Mouse (Mus musculus): ENCODE measurements around the gene Dbnl.
"Not testable (repeated sequence)": the region's sequence is repeated elsewhere in the genome, so short reads cannot be mapped to it uniquely, and the experiment has no call there.

The Dbnl gene

GRCm38 (mm10) chr11:5795290-5795689 is 7.0 kb downstream of the Dbnl start:
- no peak for DNase-seq (ENCODE audit: low spot score in 2 of 2)

- no peak for DNase-seq (ENCODE audit: low spot score in 2 of 2)
Observed at GRCm38 (mm10) chr11:5795706-5796105, 7.4 kb downstream of the Dbnl start.

GRCm38 (mm10) chr11:5796939-5797338 is 8.7 kb downstream of the Dbnl start:
- no peak for DNase-seq (ENCODE audit: low spot score in 2 of 2)

GRCm38 (mm10) chr11:5797371-5797770 is 9.1 kb downstream of the Dbnl start:
- no peak for DNase-seq (ENCODE audit: low spot score in 2 of 2)

- no peak for DNase-seq (ENCODE audit: low spot score in 2 of 2)
Observed at GRCm38 (mm10) chr11:5797928-5798327, 9.6 kb downstream of the Dbnl start.

- no peak for DNase-seq (ENCODE audit: low spot score in 2 of 2)
Observed at GRCm38 (mm10) chr11:5799621-5800490, 11.6 kb downstream of the Dbnl start.

- no peak for DNase-seq (ENCODE audit: low spot score in 2 of 2)
Observed at GRCm38 (mm10) chr11:5801511-5801910, 13.2 kb downstream of the Dbnl start.

- DNase-seq (ENCODE audit: low spot score in 2 of 2), result no peak
Observed at GRCm38 (mm10) chr11:5802005-5802404, 13.7 kb downstream of the Dbnl start.

GRCm38 (mm10) chr11:5802457-5803217 is 14.3 kb downstream of the Dbnl start:
- no peak for DNase-seq (ENCODE audit: low spot score in 2 of 2)

GRCm38 (mm10) chr11:5803551-5803981 is 15.3 kb downstream of the Dbnl start, which contains the start of gene Pgam2:
Gene Pgam2 (minus strand): TSS chr11:5803733.
- no peak for DNase-seq (ENCODE audit: low spot score in 2 of 2)

- DNase-seq (ENCODE audit: low spot score in 2 of 2), result no peak
Observed at GRCm38 (mm10) chr11:5804174-5804573, 15.9 kb downstream of the Dbnl start.

- no peak for DNase-seq (ENCODE audit: low spot score in 2 of 2)
Observed at GRCm38 (mm10) chr11:5805711-5806110, 17.4 kb downstream of the Dbnl start.

GRCm38 (mm10) chr11:5807956-5808355 is 19.7 kb downstream of the Dbnl start:
- no peak for DNase-seq (ENCODE audit: low spot score in 2 of 2)

GRCm38 (mm10) chr11:5809487-5809886 is 21.2 kb downstream of the Dbnl start:
- DNase-seq (ENCODE audit: low spot score in 2 of 2), result not testable (repeated sequence)

- DNase-seq (ENCODE audit: low spot score in 2 of 2), result no peak
Observed at GRCm38 (mm10) chr11:5813381-5813780, 25.1 kb downstream of the Dbnl start.

- no peak for DNase-seq (ENCODE audit: low spot score in 2 of 2)
Observed at GRCm38 (mm10) chr11:5819223-5819622, 30.9 kb downstream of the Dbnl start.

- DNase-seq (ENCODE audit: low spot score in 2 of 2), result no peak
Observed at GRCm38 (mm10) chr11:5825432-5825831, 37.1 kb downstream of the Dbnl start.

GRCm38 (mm10) chr11:5827931-5828330 is 39.6 kb downstream of the Dbnl start:
- no peak for DNase-seq (ENCODE audit: low spot score in 2 of 2)

GRCm38 (mm10) chr11:5828509-5829191 is 40.4 kb downstream of the Dbnl start:
- DNase-seq (ENCODE audit: low spot score in 2 of 2), result no peak

GRCm38 (mm10) chr11:5829327-5829726 is 41.0 kb downstream of the Dbnl start:
- no peak for DNase-seq (ENCODE audit: low spot score in 2 of 2)

- no peak for DNase-seq (ENCODE audit: low spot score in 2 of 2)
Observed at GRCm38 (mm10) chr11:5834506-5834905, 46.2 kb downstream of the Dbnl start.

GRCm38 (mm10) chr11:5835057-5835456 is 46.8 kb downstream of the Dbnl start:
- no peak for DNase-seq (ENCODE audit: low spot score in 2 of 2)

All from urinary bladder, adult 18-20 months (tissue).